Mouse (Mus musculus): ENCODE results near the gene Cela1. TPM values are rescaled to one million over a fixed set of nuclear protein-coding genes. Genes with fewer than 3 reads are reported as not detected.

Cela1 gene
- polyA plus RNA-seq, 1 experiment: 5,688 TPM

DNA sequence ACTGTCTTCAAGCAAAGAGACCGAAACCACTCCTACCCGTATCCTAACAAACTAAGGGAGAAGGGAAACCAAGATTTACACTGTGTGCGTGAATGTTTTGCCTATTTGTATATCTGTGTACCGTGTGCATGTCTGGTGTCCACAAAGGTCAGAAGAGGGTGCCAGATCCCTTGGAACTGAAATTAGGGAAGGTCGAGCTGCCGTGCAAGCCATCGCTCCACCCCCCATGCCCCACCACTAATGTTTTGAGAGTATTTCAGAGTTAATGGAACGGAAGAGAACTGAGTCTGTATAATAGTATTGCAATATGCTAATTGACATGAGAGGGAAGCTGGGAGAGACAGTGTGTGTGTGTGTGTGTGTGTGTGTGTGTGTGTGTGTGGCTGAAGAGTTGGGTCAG lies 10.0 kb downstream of the Cela1 start:
- H3K4me3 ChIP-seq (ENCODE audit: extremely low read depth, insufficient read depth, insufficient read length): no peak overlapping the region

DNA sequence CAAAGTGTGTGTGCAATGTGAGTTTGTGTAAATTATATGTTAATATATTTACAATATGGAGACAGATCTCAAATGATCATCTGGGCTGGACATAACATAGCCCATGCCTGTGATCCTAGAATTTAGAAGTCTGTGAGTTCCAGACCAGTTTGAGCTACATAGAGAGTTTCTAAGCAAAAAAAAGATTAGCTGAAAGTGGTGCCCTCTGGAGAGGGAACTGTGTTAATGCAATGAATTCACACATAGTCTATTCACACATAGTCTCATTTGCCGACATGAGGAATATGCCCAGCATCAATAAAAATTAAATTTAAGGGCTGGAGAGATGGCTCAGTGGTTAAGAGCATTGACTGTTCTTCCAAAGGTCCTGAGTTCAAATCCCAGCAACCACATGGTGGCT lies 11.2 kb downstream of the Cela1 start:
- WGBS: 65% methylated on average over 1 of the region's 1 CpGs

More for the DNA sequence above, 10.0 kb downstream of the Cela1 start:
- TF ChIP-seq CTCF (IDR thresholded peaks at IDR 0.05; ENCODE audit: extremely low read depth, insufficient read depth, insufficient read length, insufficient replicate concordance) (no peak), POLR2A (IDR thresholded peaks at IDR 0.05; ENCODE audit: low read depth, low read length) (no peak)
- peaks cover 3% of the 10 kb centered on the region; the same call in 1 of the 2 replicates for H3K4me1 ChIP-seq (ENCODE audit: control insufficient read depth, insufficient read depth, insufficient read length)
- no peaks in the 10 kb centered on the region for H3K27me3 ChIP-seq (ENCODE audit: control insufficient read depth, insufficient read depth, low read length)
- DNase-seq (ENCODE audit: low read depth in 1 of 2, low spot score in 2 of 2): no peak
- WGBS: 80% methylated on average over 8 of the region's 8 CpGs
- no peaks in the 10 kb centered on the region for H3K36me3 ChIP-seq (ENCODE audit: control insufficient read depth, insufficient read depth, low read length)
- no peak overlapping the region for H3K27ac ChIP-seq (ENCODE audit: insufficient read depth, low read length)

DNA sequence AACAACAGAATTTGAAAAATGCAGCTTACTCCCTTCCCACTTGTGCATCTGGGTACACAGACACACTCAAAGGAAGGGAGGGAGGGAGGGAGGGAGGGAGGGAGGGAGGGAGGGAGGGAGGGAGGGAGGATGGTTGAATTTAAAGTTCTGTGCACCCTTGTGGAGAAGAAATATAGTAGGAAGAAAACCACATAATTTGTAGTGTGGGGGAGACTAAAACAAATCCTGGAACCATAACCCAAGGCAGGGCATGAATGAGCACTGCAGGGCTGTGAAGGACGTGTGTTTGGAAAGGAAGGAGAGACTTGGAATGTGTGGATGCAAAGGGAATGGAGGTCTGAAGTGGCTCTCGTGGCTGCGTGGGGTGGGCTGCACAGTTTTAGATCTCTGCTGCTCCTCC lies 12.2 kb downstream of the Cela1 start:
- DNase-seq (ENCODE audit: low read depth in 1 of 2, low spot score in 2 of 2): no peak
- H3K27ac ChIP-seq (ENCODE audit: insufficient read depth, low read length): no peak overlapping the region
- peaks cover 3% of the 10 kb centered on the region; the same call in 1 of the 2 replicates for H3K4me1 ChIP-seq (ENCODE audit: control insufficient read depth, insufficient read depth, insufficient read length)
- no peak overlapping the region for H3K4me3 ChIP-seq (ENCODE audit: extremely low read depth, insufficient read depth, insufficient read length)
- no peaks in the 10 kb centered on the region for H3K36me3 ChIP-seq (ENCODE audit: control insufficient read depth, insufficient read depth, low read length)
- TF ChIP-seq CTCF (IDR thresholded peaks at IDR 0.05; ENCODE audit: extremely low read depth, insufficient read depth, insufficient read length, insufficient replicate concordance) (no peak), POLR2A (IDR thresholded peaks at IDR 0.05; ENCODE audit: low read depth, low read length) (no peak)
- WGBS: 79% methylated on average over 3 of the region's 3 CpGs
- no peaks in the 10 kb centered on the region for H3K27me3 ChIP-seq (ENCODE audit: control insufficient read depth, insufficient read depth, low read length)

More for the DNA sequence above, 11.2 kb downstream of the Cela1 start:
- Histone ChIP-seq H3K36me3 (ENCODE audit: control insufficient read depth, insufficient read depth, low read length) (no peaks in the 10 kb centered on the region), H3K27me3 (ENCODE audit: control insufficient read depth, insufficient read depth, low read length) (no peaks in the 10 kb centered on the region), H3K4me1 (ENCODE audit: control insufficient read depth, insufficient read depth, insufficient read length) (peaks cover 3% of the 10 kb centered on the region; the same call in 1 of the 2 replicates), H3K4me3 (ENCODE audit: extremely low read depth, insufficient read depth, insufficient read length) (no peak overlapping the region), H3K27ac (ENCODE audit: insufficient read depth, low read length) (no peak overlapping the region)
- no peak for DNase-seq (ENCODE audit: low read depth in 1 of 2, low spot score in 2 of 2)
- no peak for TF ChIP-seq CTCF (IDR thresholded peaks at IDR 0.05; ENCODE audit: extremely low read depth, insufficient read depth, insufficient read length, insufficient replicate concordance)
- TF ChIP-seq POLR2A (IDR thresholded peaks at IDR 0.05; ENCODE audit: low read depth, low read length): no peak

DNA sequence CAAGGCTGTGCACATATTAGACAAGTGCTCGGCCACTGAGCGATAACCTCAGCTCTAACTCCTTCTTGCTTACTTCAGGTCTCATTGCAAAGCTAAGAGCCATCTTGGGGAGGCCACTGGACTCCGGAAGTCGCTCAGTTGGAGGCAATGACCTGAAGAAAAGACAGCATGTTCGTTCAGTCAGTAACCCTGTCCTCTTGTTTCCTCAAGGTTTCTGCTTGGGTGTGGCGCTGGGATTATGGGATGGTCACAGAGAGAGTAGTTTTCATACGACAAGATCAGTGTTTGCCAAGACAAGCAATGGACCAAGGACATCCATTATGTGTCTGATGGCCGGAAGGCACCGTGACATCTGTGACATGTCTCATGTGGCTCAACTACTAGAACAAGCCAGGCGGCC lies 13.2 kb downstream of the Cela1 start:
- TF ChIP-seq POLR2A (IDR thresholded peaks at IDR 0.05; ENCODE audit: low read depth, low read length) (no peak), CTCF (IDR thresholded peaks at IDR 0.05; ENCODE audit: extremely low read depth, insufficient read depth, insufficient read length, insufficient replicate concordance) (no peak)
- H3K4me1 ChIP-seq (ENCODE audit: control insufficient read depth, insufficient read depth, insufficient read length): peaks cover 6% of the 10 kb centered on the region; the same call in 1 of the 2 replicates
- DNase-seq (ENCODE audit: low read depth in 1 of 2, low spot score in 2 of 2): no peak
- H3K27ac ChIP-seq (ENCODE audit: insufficient read depth, low read length): 0 out of 2 replicates have a peak overlapping the region, but pooled peaks have one; percentile 17
- H3K4me3 ChIP-seq (ENCODE audit: extremely low read depth, insufficient read depth, insufficient read length): no peak overlapping the region
- H3K36me3 ChIP-seq (ENCODE audit: control insufficient read depth, insufficient read depth, low read length): no peaks in the 10 kb centered on the region
- no peaks in the 10 kb centered on the region for H3K27me3 ChIP-seq (ENCODE audit: control insufficient read depth, insufficient read depth, low read length)
- 79% methylated on average over 10 of the region's 10 CpGs for WGBS

DNA sequence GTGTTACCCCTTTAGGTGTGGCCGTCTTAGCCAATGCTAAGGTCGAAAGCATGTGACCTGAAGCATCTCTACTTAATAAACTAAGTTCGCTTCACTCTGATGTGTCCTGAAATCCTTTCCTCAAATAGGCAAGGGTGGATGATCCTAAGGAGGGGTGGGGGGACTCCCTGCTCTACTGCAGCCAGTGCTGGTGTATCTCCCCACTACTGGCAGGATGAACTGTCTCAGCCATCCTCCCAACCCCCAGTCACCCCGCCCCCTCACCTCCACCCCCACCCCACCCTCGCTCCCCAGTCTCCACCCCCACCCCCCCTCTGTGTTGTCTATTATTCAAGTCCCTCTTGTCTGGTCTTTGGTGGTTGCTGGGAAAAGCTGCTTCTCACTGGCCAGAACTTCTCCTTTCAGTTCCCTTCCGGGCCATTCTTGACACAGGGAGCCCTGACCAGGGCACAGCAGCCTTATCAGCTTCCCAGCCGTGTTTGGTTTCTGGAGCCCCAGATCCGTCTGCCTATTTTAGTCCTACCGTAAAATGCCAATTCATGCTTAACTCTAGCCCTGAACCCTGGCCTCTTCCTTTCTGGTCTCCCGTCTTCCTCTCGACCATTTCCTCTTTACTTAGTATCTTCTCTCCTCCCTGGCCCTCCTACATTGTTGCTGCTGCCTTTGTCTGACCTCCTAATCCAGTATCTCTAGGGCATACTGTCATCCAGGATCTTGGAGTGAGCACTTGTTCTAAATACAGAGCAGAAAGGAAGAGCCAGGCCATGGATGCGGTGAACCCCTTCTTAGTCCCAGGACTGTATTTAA lies 13.9 kb downstream of the Cela1 start:
- H3K27me3 ChIP-seq (ENCODE audit: control insufficient read depth, insufficient read depth, low read length): no peaks in the 10 kb centered on the region
- DNase-seq (ENCODE audit: low read depth in 1 of 2, low spot score in 2 of 2): peak in 1 of 2 experiments; percentile 33
- no peaks in the 10 kb centered on the region for H3K36me3 ChIP-seq (ENCODE audit: control insufficient read depth, insufficient read depth, low read length)
- no peak overlapping the region for H3K4me3 ChIP-seq (ENCODE audit: extremely low read depth, insufficient read depth, insufficient read length)
- H3K4me1 ChIP-seq (ENCODE audit: control insufficient read depth, insufficient read depth, insufficient read length): peaks cover 7% of the 10 kb centered on the region; the same call in 1 of the 2 replicates
- 20% methylated on average over 12 of the region's 12 CpGs for WGBS
- no peak for TF ChIP-seq POLR2A (IDR thresholded peaks at IDR 0.05; ENCODE audit: low read depth, low read length)
- no peak for TF ChIP-seq CTCF (IDR thresholded peaks at IDR 0.05; ENCODE audit: extremely low read depth, insufficient read depth, insufficient read length, insufficient replicate concordance)
- H3K27ac ChIP-seq (ENCODE audit: insufficient read depth, low read length): peak overlapping the region; percentile 1; the same call in 1 of the 2 replicates

DNA sequence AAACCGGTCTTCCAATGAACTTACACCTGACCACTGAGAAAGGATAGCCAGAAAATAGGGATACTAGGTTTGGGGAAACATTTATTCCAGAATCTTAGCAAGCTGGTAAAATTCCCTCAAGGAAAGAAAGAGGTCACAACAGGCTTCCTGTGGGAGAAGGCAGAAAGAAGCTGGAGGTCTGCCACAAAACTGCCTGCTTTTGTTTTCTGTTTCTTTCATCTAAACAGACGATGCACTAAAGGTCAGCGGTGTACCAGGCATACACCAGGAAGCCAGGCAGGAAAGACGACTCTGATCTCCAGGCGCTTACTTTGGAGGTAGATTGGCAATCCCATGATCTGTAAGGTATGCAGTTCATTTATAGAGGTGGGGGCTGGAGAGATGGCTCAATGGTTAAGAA lies 16.9 kb downstream of the Cela1 start:
- Histone ChIP-seq H3K4me1 (ENCODE audit: control insufficient read depth, insufficient read depth, insufficient read length) (peaks cover 10% of the 10 kb centered on the region; the same call in 1 of the 2 replicates), H3K27me3 (ENCODE audit: control insufficient read depth, insufficient read depth, low read length) (no peaks in the 10 kb centered on the region), H3K36me3 (ENCODE audit: control insufficient read depth, insufficient read depth, low read length) (no peaks in the 10 kb centered on the region), H3K27ac (ENCODE audit: insufficient read depth, low read length) (no peak overlapping the region), H3K4me3 (ENCODE audit: extremely low read depth, insufficient read depth, insufficient read length) (no peak overlapping the region)
- no peak for TF ChIP-seq POLR2A (IDR thresholded peaks at IDR 0.05; ENCODE audit: low read depth, low read length)
- no peak for TF ChIP-seq CTCF (IDR thresholded peaks at IDR 0.05; ENCODE audit: extremely low read depth, insufficient read depth, insufficient read length, insufficient replicate concordance)
- no peak for DNase-seq (ENCODE audit: low read depth in 1 of 2, low spot score in 2 of 2)
- WGBS: 91% methylated on average over 5 of the region's 5 CpGs

DNA sequence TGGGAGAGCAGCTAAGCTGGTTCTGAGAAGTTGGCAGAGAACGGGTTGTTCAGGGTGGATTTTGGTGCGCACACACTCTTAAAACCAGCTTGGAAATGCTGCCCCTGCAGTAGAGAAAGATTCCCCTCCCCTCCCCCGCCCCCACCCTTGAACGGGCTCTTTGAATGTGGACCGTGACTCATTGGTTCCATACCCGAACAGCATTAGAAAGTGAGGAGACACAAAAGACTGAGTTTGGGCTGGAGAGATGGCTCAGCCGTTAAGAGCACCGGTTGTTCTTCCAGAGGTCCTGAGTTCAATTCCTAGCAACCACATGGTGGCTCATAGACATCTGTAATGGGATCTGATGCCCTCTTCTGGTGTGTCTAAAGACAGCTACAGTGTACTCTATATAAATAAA lies 17.7 kb downstream of the Cela1 start:
- no peak for TF ChIP-seq CTCF (IDR thresholded peaks at IDR 0.05; ENCODE audit: extremely low read depth, insufficient read depth, insufficient read length, insufficient replicate concordance)
- TF ChIP-seq POLR2A (IDR thresholded peaks at IDR 0.05; ENCODE audit: low read depth, low read length): no peak
- H3K4me1 ChIP-seq (ENCODE audit: control insufficient read depth, insufficient read depth, insufficient read length): peaks cover 13% of the 10 kb centered on the region; the same call in 1 of the 2 replicates
- H3K27me3 ChIP-seq (ENCODE audit: control insufficient read depth, insufficient read depth, low read length): no peaks in the 10 kb centered on the region
- peak overlapping the region; percentile 27; the same call in 1 of the 2 replicates for H3K27ac ChIP-seq (ENCODE audit: insufficient read depth, low read length)
- 69% methylated on average over 8 of the region's 8 CpGs for WGBS
- H3K4me3 ChIP-seq (ENCODE audit: extremely low read depth, insufficient read depth, insufficient read length): no peak overlapping the region
- no peak for DNase-seq (ENCODE audit: low read depth in 1 of 2, low spot score in 2 of 2)
- no peaks in the 10 kb centered on the region for H3K36me3 ChIP-seq (ENCODE audit: control insufficient read depth, insufficient read depth, low read length)

Data from spleen, adult 2 months (tissue).